Mouse (Mus musculus) MEL (cell line): ENCODE data around the gene Rps6ka1. TPM values are rescaled to one million over a fixed set of nuclear protein-coding genes. Genes with fewer than 3 reads are reported as not detected.

Source experiments
- DNase-seq: peaks from one replicate; pipeline ENCODE4 v3.0.0; 2011; ENCODE audit warnings: low read depth, low spot score
- H3K27ac ChIP-seq: 2 replicates; pipeline ENCODE4 v1.5.1; 2012; ENCODE audit warnings: low read depth, mild to moderate bottlenecking, control low read depth, low read length, moderate library complexity; ENCODE audit not compliant: control insufficient read depth
- H3K27me3 ChIP-seq, 2 experiments: fragments of 150-350 bp in 1 of 2; sonication (generic) in 1 of 2; 2 replicates each; pipeline ENCODE4 v1.6.1; 2012; ENCODE audit warnings: low read length in 2 of 2, mild to moderate bottlenecking in 2 of 2, improper control_type of control experiment in 1 of 2, moderate library complexity in 1 of 2; ENCODE audit not compliant: insufficient read depth in 2 of 2, control insufficient read depth in 1 of 2
- H3K36me3 ChIP-seq, 2 experiments: 2 replicates each; pipeline ENCODE4 v1.6.1; 2012 to 2014; ENCODE audit warnings: low read length in 2 of 2, improper control_type of control experiment in 1 of 2, inconsistent platforms in 1 of 2, mild to moderate bottlenecking in 1 of 2; ENCODE audit not compliant: insufficient read depth in 2 of 2, control insufficient read depth in 1 of 2
- H3K4me1 ChIP-seq, 2 experiments: fragments of 150-350 bp in 1 of 2; sonication (generic) in 1 of 2; 2 replicates each; pipeline ENCODE4 v1.6.1; 2012; ENCODE audit warnings: low read length in 2 of 2, improper control_type of control experiment in 1 of 2, mild to moderate bottlenecking in 1 of 2; ENCODE audit not compliant: insufficient read depth in 2 of 2, control insufficient read depth in 1 of 2
- H3K4me3 ChIP-seq, 2 experiments: fragments of 150-350 bp in 1 of 2; sonication (generic) in 1 of 2; 2 replicates each; pipeline ENCODE4 v1.5.1; 2012; ENCODE audit warnings: low read depth in 2 of 2, low read length in 2 of 2, mild to moderate bottlenecking in 2 of 2, moderate library complexity in 2 of 2, control low read depth in 1 of 2, improper control_type of control experiment in 1 of 2; ENCODE audit not compliant: control insufficient read depth in 1 of 2, insufficient read depth in 1 of 2
- H3K79me2 ChIP-seq: 2 replicates; pipeline ENCODE4 v1.6.1; 2012; ENCODE audit warnings: mild to moderate bottlenecking, low read length, moderate library complexity; ENCODE audit not compliant: control insufficient read depth, poor library complexity, insufficient read depth
- H3K9ac ChIP-seq: 2 replicates; pipeline ENCODE4 v1.6.1; 2012; ENCODE audit warnings: low read depth, mild to moderate bottlenecking, control low read depth, low read length, moderate library complexity; ENCODE audit not compliant: control insufficient read depth, poor library complexity, severe bottlenecking
- H3K9me3 ChIP-seq: fragments of 150-350 bp; sonication (generic); replicated peaks from 2 replicates; pipeline ENCODE4 v1.6.1; 2012; ENCODE audit warnings: mild to moderate bottlenecking, low read length, improper control_type of control experiment, moderate library complexity; ENCODE audit not compliant: insufficient read depth
- BHLHE40 ChIP-seq: IDR thresholded peaks from 2 replicates; pipeline ENCODE4 v1.6.1; 2012; ENCODE audit warnings: low read depth, mild to moderate bottlenecking, inconsistent platforms, low read length, improper control_type of control experiment, borderline replicate concordance
- CTCF ChIP-seq, 3 experiments: IDR thresholded peaks in 2 of 3; conservative IDR thresholded peaks in 1 of 3; 2 replicates each; pipeline ENCODE4 v1.5.1; 2011 to 2012; ENCODE audit warnings: low read length in 3 of 3, low read depth in 2 of 3, mild to moderate bottlenecking in 2 of 3, improper control_type of control experiment in 1 of 3, inconsistent platforms in 1 of 3, mixed read lengths in 1 of 3, moderate library complexity in 1 of 3; ENCODE audit not compliant: control insufficient read depth in 1 of 3, insufficient read depth in 1 of 3, poor library complexity in 1 of 3, severe bottlenecking in 1 of 3
- E2F4 ChIP-seq: IDR thresholded peaks from 2 replicates; pipeline ENCODE4 v1.6.1; 2011; ENCODE audit warnings: low read depth, low read length, improper control_type of control experiment, borderline replicate concordance
- EP300 ChIP-seq, 2 experiments: IDR thresholded peaks; 2 replicates each; pipeline ENCODE4 v1.6.1; 2011; ENCODE audit warnings: improper control_type of control experiment in 2 of 2, low read length in 2 of 2, low read depth in 1 of 2, mild to moderate bottlenecking in 1 of 2
- ETS1 ChIP-seq: IDR thresholded peaks from 2 replicates; pipeline ENCODE4 v1.6.1; 2012; ENCODE audit warnings: low read depth, mild to moderate bottlenecking, inconsistent platforms, low read length, improper control_type of control experiment, moderate library complexity
- GATA1 ChIP-seq: IDR thresholded peaks from 2 replicates; pipeline ENCODE4 v1.6.1; 2011; ENCODE audit warnings: low read depth, low read length, improper control_type of control experiment
- MAX ChIP-seq: IDR thresholded peaks from 2 replicates; pipeline ENCODE4 v1.6.1; 2011; ENCODE audit warnings: low read length, improper control_type of control experiment
- MXI1 ChIP-seq: IDR thresholded peaks from 2 replicates; pipeline ENCODE4 v1.6.1; 2011; ENCODE audit warnings: mild to moderate bottlenecking, low read depth, low read length, improper control_type of control experiment
- MYC ChIP-seq: IDR thresholded peaks from 2 replicates; pipeline ENCODE4 v1.6.1; 2011; ENCODE audit warnings: low read depth, mild to moderate bottlenecking, low read length, improper control_type of control experiment, moderate library complexity
- NELFE ChIP-seq: IDR thresholded peaks from 2 replicates; pipeline ENCODE4 v1.6.1; 2011; ENCODE audit warnings: low read depth, low read length, improper control_type of control experiment
- NRF1 ChIP-seq: IDR thresholded peaks from 2 replicates; pipeline ENCODE4 v1.6.1; 2014; ENCODE audit warnings: low read depth, mild to moderate bottlenecking, inconsistent platforms, low read length, improper control_type of control experiment, moderate library complexity; ENCODE audit not compliant: poor library complexity, insufficient read depth, severe bottlenecking
- POLR2AphosphoS2 ChIP-seq: IDR thresholded peaks from 2 replicates; pipeline ENCODE4 v1.6.1; 2011; ENCODE audit warnings: low read length, improper control_type of control experiment
- POLR2AphosphoS5 ChIP-seq: IDR thresholded peaks from 2 replicates; pipeline ENCODE4 v1.6.1; 2012; ENCODE audit warnings: low read depth, borderline replicate concordance, mild to moderate bottlenecking, inconsistent platforms, low read length, moderate library complexity, mixed read lengths
- RAD21 ChIP-seq: IDR thresholded peaks from 2 replicates; pipeline ENCODE4 v1.6.1; 2011; ENCODE audit warnings: mild to moderate bottlenecking, low read depth, low read length, improper control_type of control experiment
- RCOR1 ChIP-seq: IDR thresholded peaks from 2 replicates; pipeline ENCODE4 v1.6.1; 2012; ENCODE audit warnings: low read depth, mild to moderate bottlenecking, inconsistent platforms, low read length, improper control_type of control experiment
- SIN3A ChIP-seq: IDR thresholded peaks from 2 replicates; pipeline ENCODE4 v1.6.1; 2012; ENCODE audit warnings: low read length, improper control_type of control experiment, inconsistent platforms
- TCF12 ChIP-seq: IDR thresholded peaks from 2 replicates; pipeline ENCODE4 v1.6.1; 2014; ENCODE audit warnings: low read depth, mild to moderate bottlenecking, inconsistent platforms, low read length, improper control_type of control experiment, moderate library complexity
- USF1 ChIP-seq: IDR thresholded peaks from 2 replicates; pipeline ENCODE4 v1.6.1; 2014; ENCODE audit warnings: low read depth, mild to moderate bottlenecking, inconsistent platforms, low read length, improper control_type of control experiment, moderate library complexity
- USF2 ChIP-seq, 2 experiments: IDR thresholded peaks; 2 replicates each; pipeline ENCODE4 v1.6.1; 2011 to 2012; ENCODE audit warnings: improper control_type of control experiment in 2 of 2, low read length in 2 of 2, borderline replicate concordance in 1 of 2, inconsistent platforms in 1 of 2, low read depth in 1 of 2, mild to moderate bottlenecking in 1 of 2; ENCODE audit not compliant: insufficient read depth in 1 of 2
- ZC3H11A ChIP-seq: IDR thresholded peaks from 2 replicates; pipeline ENCODE4 v1.6.1; 2012; ENCODE audit warnings: low read depth, mild to moderate bottlenecking, inconsistent platforms, low read length, improper control_type of control experiment
- ZKSCAN1 ChIP-seq: IDR thresholded peaks from 2 replicates; pipeline ENCODE4 v1.6.1; 2012; ENCODE audit warnings: low read depth, mild to moderate bottlenecking, inconsistent platforms, low read length, improper control_type of control experiment, moderate library complexity
- ZNF384 ChIP-seq: IDR thresholded peaks from 2 replicates; pipeline ENCODE4 v1.6.1; 2012; ENCODE audit warnings: low read depth, mild to moderate bottlenecking, inconsistent platforms, low read length, improper control_type of control experiment
- polyA plus RNA-seq, 2 experiments: library from polyadenylated mRNA; stranded (reverse) in 1 of 2; unstranded in 1 of 2; fragments of >175 nt in 1 of 2; fragments of >200 nt in 1 of 2; gene quantifications; 2 replicates each; pipeline versions ENCODE4 v1.2.1 to v1.2.4; 2012; ENCODE audit warnings: low replicate concordance in 2 of 2, low read depth in 1 of 2; ENCODE audit not compliant: insufficient read length in 2 of 2, insufficient read depth in 1 of 2, missing spikeins in 1 of 2
- total RNA-seq: library from RNA; depleted of rRNA; stranded (reverse); fragments of 300-350 nt; gene quantifications from 2 replicates; pipeline ENCODE4 v1.2.3, GENCODE M21; 2012

Rps6ka1 gene
- total and polyA plus RNA-seq, 3 experiments: 45.3 to 68.9 TPM; not detected in 1

GRCm38 (mm10) chr4:133864380-133864981, 23.1 kb downstream of the Rps6ka1 start:
- DNase-seq: no peak
- Histone ChIP-seq H3K4me3 (no peak overlapping the region), H3K27ac (no peak overlapping the region), H3K79me2 (no peaks in the 10 kb centered on the region), H3K36me3 (peaks cover 0 to 2% of the 10 kb centered on the region in 2 experiments; a peak in 1 of 4 replicates), H3K9me3 (no peaks in the 10 kb centered on the region), H3K27me3 (no peaks in the 10 kb centered on the region), H3K4me1 (no peaks in the 10 kb centered on the region), H3K9ac (no peak overlapping the region)
- TF ChIP-seq ETS1: no peak
- TF ChIP-seq USF1: no peak
- no peak for TF ChIP-seq MAX
- TF ChIP-seq SIN3A: no peak
- no peak for TF ChIP-seq ZNF384
- TF ChIP-seq POLR2AphosphoS2: no peak
- no peak for TF ChIP-seq BHLHE40
- TF ChIP-seq MXI1: no peak
- no peak for TF ChIP-seq MYC
- TF ChIP-seq CTCF (IDR thresholded peaks at IDR 0.05 in 2 of 3, conservative IDR thresholded peaks at IDR 0.05 in 1 of 3; ENCODE audit: control insufficient read depth in 1 of 3, insufficient read depth in 1 of 3, low read depth in 2 of 3, low read length in 3 of 3, poor library complexity in 1 of 3, severe bottlenecking in 1 of 3): no peak
- TF ChIP-seq ZC3H11A: no peak
- no peak for TF ChIP-seq POLR2AphosphoS5
- no peak for TF ChIP-seq RCOR1
- no peak for TF ChIP-seq USF2 (IDR thresholded peaks at IDR 0.05; ENCODE audit: borderline replicate concordance in 1 of 2, insufficient read depth in 1 of 2, low read depth in 1 of 2, low read length in 2 of 2)

GRCm38 (mm10) chr4:133863795-133864379, 23.7 kb downstream of the Rps6ka1 start:
- DNase-seq: no peak
- Histone ChIP-seq H3K36me3 (peaks cover 0 to 2% of the 10 kb centered on the region in 2 experiments; a peak in 1 of 4 replicates), H3K9ac (no peak overlapping the region), H3K79me2 (no peaks in the 10 kb centered on the region), H3K27ac (no peak overlapping the region), H3K4me1 (no peaks in the 10 kb centered on the region), H3K4me3 (no peak overlapping the region), H3K9me3 (no peaks in the 10 kb centered on the region), H3K27me3 (no peaks in the 10 kb centered on the region)
- TF ChIP-seq ZNF384 (no peak), TCF12 (no peak), RAD21 (no peak), EP300 (IDR thresholded peaks at IDR 0.05; ENCODE audit: low read depth in 1 of 2, low read length in 2 of 2) (no peak), BHLHE40 (no peak), POLR2AphosphoS5 (no peak), NRF1 (no peak), MXI1 (no peak), NELFE (no peak), ZKSCAN1 (no peak), ETS1 (no peak), RCOR1 (no peak), E2F4 (no peak), GATA1 (no peak), CTCF (IDR thresholded peaks at IDR 0.05 in 2 of 3, conservative IDR thresholded peaks at IDR 0.05 in 1 of 3; ENCODE audit: control insufficient read depth in 1 of 3, insufficient read depth in 1 of 3, low read depth in 2 of 3, low read length in 3 of 3, poor library complexity in 1 of 3, severe bottlenecking in 1 of 3) (no peak)
